Mouse (Mus musculus) hindbrain, embryonic 14.5 days (tissue): ENCODE data around the gene 4931408C20Rik. TPM values are rescaled to one million over a fixed set of nuclear protein-coding genes. Genes with fewer than 3 reads are reported as not detected.

ENCODE experiments used
- ATAC-seq: fragments of 200-750 bp; cut with Nextera tagmentation; 2 replicates; pipeline ENCODE4 v1.8.0; 2017; ENCODE audit warnings: moderate number of reproducible peaks, mild to moderate bottlenecking, moderate TSS enrichment, moderate library complexity; ENCODE audit not compliant: low FRiP score
- DNase-seq: peaks from one replicate; pipeline ENCODE4 v3.0.0-alpha.2; 2015; ENCODE audit warnings: low spot score
- H3K27ac ChIP-seq: fragments of 300-500 bp; sonication (generic); 2 replicates; pipeline ENCODE4 v1.5.1; 2014; ENCODE audit warnings: mild to moderate bottlenecking, moderate library complexity
- H3K27me3 ChIP-seq: fragments of 300-500 bp; sonication (generic); 2 replicates; pipeline ENCODE4 v1.6.1; 2014; ENCODE audit warnings: mild to moderate bottlenecking, low read length, mixed read lengths; ENCODE audit not compliant: control insufficient read depth, insufficient read depth
- H3K36me3 ChIP-seq: fragments of 300-500 bp; sonication (generic); replicated peaks from 2 replicates; pipeline ENCODE4 v1.6.1; 2014; ENCODE audit not compliant: control insufficient read depth, insufficient read depth
- H3K4me1 ChIP-seq: fragments of 300-500 bp; sonication (generic); replicated peaks from 2 replicates; pipeline ENCODE4 v1.6.1; 2014; ENCODE audit warnings: antibody characterized with exemption, low read length, mixed read lengths; ENCODE audit not compliant: control insufficient read depth, insufficient read depth
- H3K4me2 ChIP-seq: fragments of 300-500 bp; sonication (generic); replicated peaks from 2 replicates; pipeline ENCODE4 v1.6.1; 2014; ENCODE audit warnings: mild to moderate bottlenecking, moderate library complexity
- H3K4me3 ChIP-seq: fragments of 300-500 bp; sonication (generic); replicated peaks from 2 replicates; pipeline ENCODE4 v1.5.1; 2014; ENCODE audit warnings: mild to moderate bottlenecking, low read length
- H3K9ac ChIP-seq: fragments of 300-500 bp; sonication (generic); 2 replicates; pipeline ENCODE4 v1.6.1; 2014
- H3K9me3 ChIP-seq: fragments of 300-500 bp; sonication (generic); 2 replicates; pipeline ENCODE4 v1.6.1; 2016; ENCODE audit warnings: low read length; ENCODE audit not compliant: control insufficient read depth
- WGBS: fragments of 180-500 bp; shearing (Covaris S2); extraction: QIAGEN DNeasy Blood & Tissue Kit; methylation state at CpG from one replicate; pipeline ENCODE4 v1.1.7; 2014; 5-methylcytosine and 5-hydroxymethylcytosine counted together
- polyA plus RNA-seq: library from polyadenylated mRNA; unstranded; fragments of >200 nt; fragmentation: Nextera tagmentation; extraction: Ambion mirVana; gene quantifications from 2 replicates; pipeline ENCODE4 v1.2.1, GENCODE M21; 2014

The 4931408C20Rik gene
- not detected in 2 replicates for polyA plus RNA-seq

GRCm38 (mm10) chr1:26686842-26687760 lies at the start of gene 4931408C20Rik:
TSS of gene 4931408C20Rik (minus strand) at chr1:26687460.
- ATAC-seq = peak; percentile 85
- no peaks in the 10 kb centered on the region for H3K27me3 ChIP-seq

GRCm38 (mm10) chr1:26687926-26688325 lies 666 bp upstream of the 4931408C20Rik start:
- no peak overlapping the region for H3K4me3 ChIP-seq

More at GRCm38 (mm10) chr1:26686842-26687760, at the start of gene 4931408C20Rik:
- no peaks in the 10 kb centered on the region for H3K4me1 ChIP-seq
- H3K4me2 ChIP-seq = no peak within 1 kb of the TSS
- H3K4me3 ChIP-seq = no peak within 1 kb of the TSS
- no peak within 1 kb of the TSS for H3K9ac ChIP-seq
- no peak within 1 kb of the TSS for H3K27ac ChIP-seq
- no peaks in the 10 kb centered on the region for H3K36me3 ChIP-seq
- 40% methylated on average over 1 of the region's 1 CpGs for WGBS
- H3K9me3 ChIP-seq = no peaks in the 10 kb centered on the region
- DNase-seq = peak; percentile 48

GRCm38 (mm10) chr1:26685952-26686693 lies 1.1 kb downstream of the 4931408C20Rik start:
- ATAC-seq = no peak; the same call in 1 of the 2 replicates
- H3K27ac ChIP-seq = no peak overlapping the region
- H3K27me3 ChIP-seq = no peaks in the 10 kb centered on the region
- no peak overlapping the region for H3K4me3 ChIP-seq
- DNase-seq = peak; percentile 25
- no peaks in the 10 kb centered on the region for H3K9me3 ChIP-seq
- no peaks in the 10 kb centered on the region for H3K4me1 ChIP-seq
- H3K9ac ChIP-seq = no peak overlapping the region
- no peaks in the 10 kb centered on the region for H3K36me3 ChIP-seq
- H3K4me2 ChIP-seq = no peak overlapping the region

More at GRCm38 (mm10) chr1:26687926-26688325, 666 bp upstream of the 4931408C20Rik start:
- Histone ChIP-seq H3K27me3 (no peaks in the 10 kb centered on the region), H3K9me3 (no peaks in the 10 kb centered on the region), H3K4me1 (no peaks in the 10 kb centered on the region), H3K36me3 (no peaks in the 10 kb centered on the region), H3K27ac (no peak overlapping the region), H3K9ac (no peak overlapping the region), H3K4me2 (no peak overlapping the region)
- DNase-seq (no peak), ATAC-seq (peak; percentile 78)
- 74% methylated on average over 1 of the region's 1 CpGs for WGBS

- no peak overlapping the region for H3K4me3 ChIP-seq
- no peak overlapping the region for H3K4me2 ChIP-seq
- no peaks in the 10 kb centered on the region for H3K9me3 ChIP-seq
- H3K9ac ChIP-seq = no peak overlapping the region
- no peak for ATAC-seq
- DNase-seq = no peak
- WGBS = 89% methylated on average over 3 of the region's 3 CpGs
- H3K27ac ChIP-seq = no peak overlapping the region
- no peaks in the 10 kb centered on the region for H3K27me3 ChIP-seq
- no peaks in the 10 kb centered on the region for H3K36me3 ChIP-seq
- no peaks in the 10 kb centered on the region for H3K4me1 ChIP-seq
Measured at GRCm38 (mm10) chr1:26685383-26685782, 1.9 kb downstream of the 4931408C20Rik start.

- H3K36me3 ChIP-seq = no peaks in the 10 kb centered on the region
- H3K27ac ChIP-seq = no peak overlapping the region
- no peaks in the 10 kb centered on the region for H3K4me1 ChIP-seq
- H3K27me3 ChIP-seq = no peaks in the 10 kb centered on the region
- no peak overlapping the region for H3K9ac ChIP-seq
- no peaks in the 10 kb centered on the region for H3K9me3 ChIP-seq
- H3K4me2 ChIP-seq = no peak overlapping the region
- DNase-seq = no peak
- WGBS = 34% methylated on average over 1 of the region's 1 CpGs
- ATAC-seq = no peak
- no peak overlapping the region for H3K4me3 ChIP-seq
Measured at GRCm38 (mm10) chr1:26649704-26650388, 37.4 kb downstream of the 4931408C20Rik start.

- WGBS = 88% methylated on average over 5 of the region's 5 CpGs
- Histone ChIP-seq H3K4me1 (no peaks in the 10 kb centered on the region), H3K9me3 (no peaks in the 10 kb centered on the region), H3K36me3 (no peaks in the 10 kb centered on the region), H3K4me3 (no peak overlapping the region), H3K27ac (no peak overlapping the region), H3K9ac (no peak overlapping the region), H3K27me3 (no peaks in the 10 kb centered on the region), H3K4me2 (no peak overlapping the region)
- no peak for ATAC-seq
- DNase-seq = no peak
Measured at GRCm38 (mm10) chr1:26636051-26636450, 51.2 kb downstream of the 4931408C20Rik start.
